Mouse (Mus musculus) layer of hippocampus, adult 8-10 months (tissue): ENCODE measurements around the gene Rhog. TPM values are rescaled to one million over a fixed set of nuclear protein-coding genes. Genes with fewer than 3 reads are reported as not detected.
A peak's percentile ranks its signal among the peaks of the same experiment; 100 is the strongest.

Experiments
- DNase-seq, 2 experiments: peaks; one replicate each; pipeline ENCODE4 v3.0.0; 2022; ENCODE audit warnings: low spot score in 2 of 2
- total RNA-seq, 4 experiments: library from RNA; stranded (reverse); gene quantifications; 2 replicates each; pipeline ENCODE4 v1.2.4; 2022

Gene Rhog
- total RNA-seq, 4 experiments from 2014 or later: 23.5 to 41.9 (median 32.6) TPM

GRCm38 (mm10) chr7:102222336-102222735, 33.5 kb downstream of the Rhog start:
- no peak for DNase-seq

GRCm38 (mm10) chr7:102221899-102222298, 34.0 kb downstream of the Rhog start:
- DNase-seq: no peak

GRCm38 (mm10) chr7:102211071-102211470, 44.8 kb downstream of the Rhog start:
- no peak for DNase-seq

GRCm38 (mm10) chr7:102209756-102210721, 45.8 kb downstream of the Rhog start, which contains the start of the genes Nup98 and Pgap2:
Gene Nup98, minus strand, starts transcription at chr7:102210176.
Gene Pgap2, plus strand, starts transcription at chr7:102210208.
- DNase-seq: peak; percentile 99

- DNase-seq: no peak
Measured at GRCm38 (mm10) chr7:102208806-102209363, 47.0 kb downstream of the Rhog start.

GRCm38 (mm10) chr7:102205646-102206045, 50.2 kb downstream of the Rhog start:
- no peak for DNase-seq

GRCm38 (mm10) chr7:102204296-102204857, 51.5 kb downstream of the Rhog start:
- DNase-seq: no peak

GRCm38 (mm10) chr7:102200996-102201785, 54.7 kb downstream of the Rhog start:
- no peak for DNase-seq

- DNase-seq: no peak
Measured at GRCm38 (mm10) chr7:102200576-102200975, 55.3 kb downstream of the Rhog start.

GRCm38 (mm10) chr7:102192356-102192755, 63.5 kb downstream of the Rhog start:
- no peak for DNase-seq

Other genes with a start within 250 kb of the Rhog start
- gene Il18bp, start 237.4 kb downstream of the Rhog start, total RNA-seq: 10 to 100 TPM in 3 of 4 experiments, 1 to 10 TPM in 1; 8.3 to 12.9 (median 11.1) TPM
- 10 to 100 TPM; 43.4 to 47.0 (median 44.9) TPM for gene Rnf121, start 190.6 kb downstream of the Rhog start, total RNA-seq
- gene Xndc1, start 190.5 kb downstream of the Rhog start, total RNA-seq: 10 to 100 TPM; 25.8 to 37.3 (median 31.9) TPM
- 1 to 10 TPM; 1.7 to 2.8 (median 2.3) TPM for gene Xntrpc, start 190.3 kb downstream of the Rhog start, total RNA-seq
- gene Trpc2, start 172.9 kb downstream of the Rhog start, total RNA-seq: 1 to 10 TPM in 3 of 4 experiments, not detected in 1; 1.4 to 2.4 (median 1.8) TPM
- gene Art1, start 154.3 kb downstream of the Rhog start, total RNA-seq: not detected
- not detected for gene Art5, start 146.6 kb downstream of the Rhog start, total RNA-seq
- under 1 TPM in 2 of 4 experiments, not detected in 2; 0.16 to 0.25 TPM for gene Chrna10, start 139.2 kb downstream of the Rhog start, total RNA-seq
- 10 to 100 TPM; 41.6 to 49.2 (median 45.3) TPM for gene Nup98, start 45.9 kb downstream of the Rhog start, total RNA-seq
- gene Pgap2, start 45.8 kb downstream of the Rhog start, total RNA-seq: 10 to 100 TPM; 29.8 to 36.9 (median 33.5) TPM
- gene Stim1, start 11.8 kb upstream of the Rhog start, total RNA-seq: 10 to 100 TPM; 68.2 to 77.4 (median 69.8) TPM
- gene Rrm1, start 185.6 kb upstream of the Rhog start, total RNA-seq: 10 to 100 TPM; 10.7 to 12.0 (median 11.5) TPM
- gene Olfr543, start 225.6 kb upstream of the Rhog start, total RNA-seq: not detected
- gene Olfr544, start 232.3 kb upstream of the Rhog start, total RNA-seq: not detected
- not detected for gene Olfr545, start 243.5 kb upstream of the Rhog start, total RNA-seq